Mouse (Mus musculus): ENCODE data around the gene Naa10.

GRCm38 (mm10) chrX:73910049-73910448, 11.7 kb downstream of the Naa10 start:
- TF ChIP-seq CTCF (IDR thresholded peaks at IDR 0.05; ENCODE audit: low read depth) (no peak), EP300 (IDR thresholded peaks at IDR 0.05; ENCODE audit: low read depth) (no peak)

Data from liver, embryonic 14.5 days (tissue).